Mouse (Mus musculus): Measurements from ENCODE around the gene 2700081O15Rik. TPM values are rescaled to one million over a fixed set of nuclear protein-coding genes. Genes with fewer than 3 reads are reported as not detected.

The 2700081O15Rik gene
- total RNA-seq, 2 experiments from 2014 or later, result 45.3 to 49.2 TPM

- no peak for DNase-seq (ENCODE audit: low spot score in 2 of 2)
These were observed 2.7 kb downstream of the 2700081O15Rik start for GRCm38 (mm10) chr19:7420108-7420507.

- DNase-seq (ENCODE audit: low spot score in 2 of 2), result no peak
These were observed 3.6 kb downstream of the 2700081O15Rik start for GRCm38 (mm10) chr19:7420841-7421601.

- peak; percentile 16 to 30 for DNase-seq (ENCODE audit: low spot score in 2 of 2)
These were observed 4.5 kb downstream of the 2700081O15Rik start for GRCm38 (mm10) chr19:7421602-7422591.

GRCm38 (mm10) chr19:7422656-7423027, 5.2 kb downstream of the 2700081O15Rik start:
- peak in 1 of 2 experiments; percentile 13 for DNase-seq (ENCODE audit: low spot score in 2 of 2)

- peak; percentile 66 to 79 for DNase-seq (ENCODE audit: low spot score in 2 of 2)
These were observed 5.7 kb downstream of the 2700081O15Rik start for GRCm38 (mm10) chr19:7423028-7423655.

GRCm38 (mm10) chr19:7423656-7424030, 6.2 kb downstream of the 2700081O15Rik start:
- DNase-seq (ENCODE audit: low spot score in 2 of 2), result no peak

- no peak for DNase-seq (ENCODE audit: low spot score in 2 of 2)
These were observed 6.7 kb downstream of the 2700081O15Rik start for GRCm38 (mm10) chr19:7424131-7424530.

- DNase-seq (ENCODE audit: low spot score in 2 of 2), result no peak
These were observed 7.4 kb downstream of the 2700081O15Rik start for GRCm38 (mm10) chr19:7424590-7425397.

- no peak for DNase-seq (ENCODE audit: low spot score in 2 of 2)
These were observed 8.0 kb downstream of the 2700081O15Rik start for GRCm38 (mm10) chr19:7425398-7425775.

GRCm38 (mm10) chr19:7434887-7435286, 17.5 kb downstream of the 2700081O15Rik start:
- no peak for DNase-seq (ENCODE audit: low spot score in 2 of 2)

- no peak for DNase-seq (ENCODE audit: low spot score in 2 of 2)
These were observed 18.9 kb downstream of the 2700081O15Rik start for GRCm38 (mm10) chr19:7436061-7436970.

GRCm38 (mm10) chr19:7438295-7438694, 20.9 kb downstream of the 2700081O15Rik start:
- DNase-seq (ENCODE audit: low spot score in 2 of 2), result no peak

- DNase-seq (ENCODE audit: low spot score in 2 of 2), result no peak
These were observed 24.1 kb downstream of the 2700081O15Rik start for GRCm38 (mm10) chr19:7441493-7441892.

- DNase-seq (ENCODE audit: low spot score in 2 of 2), result no peak
These were observed 27.7 kb downstream of the 2700081O15Rik start for GRCm38 (mm10) chr19:7445105-7445504.

- DNase-seq (ENCODE audit: low spot score in 2 of 2), result no peak
These were observed 28.2 kb downstream of the 2700081O15Rik start for GRCm38 (mm10) chr19:7445596-7445995.

- DNase-seq (ENCODE audit: low spot score in 2 of 2), result no peak
These were observed 39.4 kb downstream of the 2700081O15Rik start for GRCm38 (mm10) chr19:7456803-7457202.

- no peak for DNase-seq (ENCODE audit: low spot score in 2 of 2)
These were observed 41.5 kb downstream of the 2700081O15Rik start for GRCm38 (mm10) chr19:7458901-7459300.

GRCm38 (mm10) chr19:7459370-7459769, 41.9 kb downstream of the 2700081O15Rik start:
- DNase-seq (ENCODE audit: low spot score in 2 of 2), result no peak

GRCm38 (mm10) chr19:7467915-7468314, 50.5 kb downstream of the 2700081O15Rik start:
- DNase-seq (ENCODE audit: low spot score in 2 of 2), result no peak

- DNase-seq (ENCODE audit: low spot score in 2 of 2), result no peak
These were observed 53.2 kb downstream of the 2700081O15Rik start for GRCm38 (mm10) chr19:7470643-7471042.
